ENCODE assay signal across 10 mouse cellular contexts in genomic region chr3:89456726-89457665, GRCm38 (mm10). TPM values are rescaled to one million over a fixed set of nuclear protein-coding genes. Genes with fewer than 3 reads are reported as not detected.
DNase-seq lines count a peak whose midpoint lies in the region; ATAC-seq and TF ChIP-seq lines count a peak whose summit lies in the region.
"Had no signal": no experiment of that assay in that cellular context is flagged by ENCODE, and none has a peak within 500 bp of the region (broad histone marks: within the 10 kb centered on the region; RNA-seq: fewer than 3 reads in every experiment).

No protein-coding gene starts in this region.

- 35% methylated on average over 10 of the region's 10 CpGs for WGBS in hindbrain, embryonic 10.5 days
- 36% methylated on average over 10 of the region's 10 CpGs for WGBS in hindbrain, embryonic 13.5 days
- WGBS in kidney, postnatal 0 days = 33% methylated on average over 10 of the region's 10 CpGs

- no peak for ATAC-seq in hindbrain, embryonic 13.5 days (ENCODE audit: low FRiP score)
- 0 out of 2 replicates have a peak, but pooled peaks have one; percentile 53 for ATAC-seq in kidney, postnatal 0 days (replicated peaks; ENCODE audit: low FRiP score, low read depth)

- no peaks in the 10 kb centered on the region for H3K27me3 ChIP-seq in hindbrain, embryonic 10.5 days (ENCODE audit: insufficient read depth, poor library complexity, severe bottlenecking)
- no peaks in the 10 kb centered on the region for H3K27me3 ChIP-seq in hindbrain, embryonic 13.5 days
- no peaks in the 10 kb centered on the region for H3K27me3 ChIP-seq in kidney, postnatal 0 days (ENCODE audit: insufficient read depth, low read length)
- H3K27me3 ChIP-seq in splenic B cell, adult 2 months (ENCODE audit: control insufficient read depth, insufficient read depth, low read length, poor library complexity, severe bottlenecking) = no peaks in the 10 kb centered on the region
- H3K27me3 ChIP-seq: embryonic facial prominence, embryonic 12.5 days had no signal

- H3K4me1 ChIP-seq in hindbrain, embryonic 10.5 days (replicated peaks) = peaks cover 46% of the 10 kb centered on the region
- H3K4me1 ChIP-seq in hindbrain, embryonic 13.5 days (replicated peaks) = peaks cover 32% of the 10 kb centered on the region
- H3K4me1 ChIP-seq in kidney, postnatal 0 days (replicated peaks; ENCODE audit: insufficient read depth, low read length) = peaks cover 8% of the 10 kb centered on the region

- peaks cover 8% of the 10 kb centered on the region; the same call in 1 of the 2 replicates for H3K36me3 ChIP-seq in hindbrain, embryonic 10.5 days
- peaks cover 8% of the 10 kb centered on the region for H3K36me3 ChIP-seq in hindbrain, embryonic 13.5 days
- H3K36me3 ChIP-seq in kidney, postnatal 0 days (ENCODE audit: insufficient read depth, low read length) = no peaks in the 10 kb centered on the region
- no peaks in the 10 kb centered on the region for H3K36me3 ChIP-seq in splenic B cell, adult 2 months (ENCODE audit: control insufficient read depth, insufficient read depth, low read length, poor library complexity, severe bottlenecking)

- peak overlapping the region; percentile 40; the same call in 1 of the 2 replicates for H3K27ac ChIP-seq in hindbrain, embryonic 10.5 days
- H3K27ac ChIP-seq in hindbrain, embryonic 13.5 days = no peak overlapping the region
- no peak overlapping the region for H3K27ac ChIP-seq in kidney, postnatal 0 days
- H3K27ac ChIP-seq: embryonic facial prominence, embryonic 12.5 days; macrophage had no signal

- DNase-seq in hindbrain, embryonic 10.5 days (ENCODE audit: low spot score) = peak; percentile 83
- DNase-seq in ES-CJ7 (ENCODE audit: low read depth, low spot score) = peak; percentile 92
- peak; percentile 50 to 67 for DNase-seq in cerebellum, adult 18-20 months
- DNase-seq in gastrocnemius, postnatal 10 days = peak; percentile 77
- DNase-seq in kidney, postnatal 0 days (ENCODE audit: low spot score) = peak; percentile 73
- peak; percentile 82 for DNase-seq in lung, postnatal 10 days
- DNase-seq in splenic B cell, adult 2 months (ENCODE audit: low read depth, low spot score) = peak; percentile 91

- no peak overlapping the region for H3K9ac ChIP-seq in hindbrain, embryonic 13.5 days
- no peak overlapping the region for H3K9ac ChIP-seq in kidney, postnatal 0 days (ENCODE audit: low read depth, low read length)
- H3K9ac ChIP-seq: embryonic facial prominence, embryonic 12.5 days had no signal

- H3K4me2 ChIP-seq in hindbrain, embryonic 13.5 days = no peak overlapping the region
- H3K4me2 ChIP-seq in kidney, postnatal 0 days (ENCODE audit: low read length) = no peak overlapping the region
- H3K4me2 ChIP-seq: embryonic facial prominence, embryonic 12.5 days had no signal

- no peaks in the 10 kb centered on the region for H3K9me3 ChIP-seq in hindbrain, embryonic 10.5 days
- no peaks in the 10 kb centered on the region for H3K9me3 ChIP-seq in hindbrain, embryonic 13.5 days
- H3K9me3 ChIP-seq in kidney, postnatal 0 days (replicated peaks; ENCODE audit: low read length) = no peaks in the 10 kb centered on the region
- H3K9me3 ChIP-seq: embryonic facial prominence, embryonic 12.5 days had no signal

- peak; percentile 82 for TF ChIP-seq CTCF in kidney, postnatal 0 days (IDR thresholded peaks at IDR 0.05; ENCODE audit: low read depth)

- no peak overlapping the region for H3K4me3 ChIP-seq in hindbrain, embryonic 10.5 days
- H3K4me3 ChIP-seq in hindbrain, embryonic 13.5 days = no peak overlapping the region
- no peak overlapping the region for H3K4me3 ChIP-seq in kidney, postnatal 0 days (replicated peaks; ENCODE audit: low read depth, low read length)
- H3K4me3 ChIP-seq: embryonic facial prominence, embryonic 12.5 days had no signal

RNA-seq across cellular contexts. Expression of gene Pmvk, which starts 2.7 kb away (rescaled TPM):
- 71.4 and 87.8 TPM in 2 replicates for polyA plus RNA-seq in hindbrain, embryonic 10.5 days (2016; fragmentation: Nextera tagmentation; extraction: Ambion mirVana)
- 101 and 105 TPM in 2 replicates for polyA plus RNA-seq in hindbrain, embryonic 13.5 days (2015; fragmentation: Nextera tagmentation; extraction: Ambion mirVana)
- 1 to 10 TPM; 9.8 to 9.9 TPM for total RNA-seq in gastrocnemius, postnatal 10 days (2021)
- polyA plus RNA-seq in kidney, postnatal 0 days (2015; fragmentation: Nextera tagmentation; extraction: Ambion mirVana) = 52.7 and 54.5 TPM in 2 replicates

RNA-seq across cellular contexts. Expression of gene Pbxip1, which starts 20.5 kb away (rescaled TPM):
- 21.1 and 21.6 TPM in 2 replicates for polyA plus RNA-seq in hindbrain, embryonic 10.5 days (2016; fragmentation: Nextera tagmentation; extraction: Ambion mirVana)
- polyA plus RNA-seq in hindbrain, embryonic 13.5 days (2015; fragmentation: Nextera tagmentation; extraction: Ambion mirVana) = 19.4 and 20.4 TPM in 2 replicates
- 100 to 1,000 TPM; 155 to 167 TPM for total RNA-seq in gastrocnemius, postnatal 10 days (2021)
- 65.2 and 67.1 TPM in 2 replicates for polyA plus RNA-seq in kidney, postnatal 0 days (2015; fragmentation: Nextera tagmentation; extraction: Ambion mirVana)

RNA-seq across cellular contexts. Expression of gene Pygo2, which starts 27.0 kb away (rescaled TPM):
- 46.0 and 50.4 TPM in 2 replicates for polyA plus RNA-seq in hindbrain, embryonic 10.5 days (2016; fragmentation: Nextera tagmentation; extraction: Ambion mirVana)
- polyA plus RNA-seq in hindbrain, embryonic 13.5 days (2015; fragmentation: Nextera tagmentation; extraction: Ambion mirVana) = 38.7 and 42.0 TPM in 2 replicates
- 10 to 100 TPM; 15.9 to 22.2 TPM for total RNA-seq in gastrocnemius, postnatal 10 days (2021)
- 29.2 and 30.3 TPM in 2 replicates for polyA plus RNA-seq in kidney, postnatal 0 days (2015; fragmentation: Nextera tagmentation; extraction: Ambion mirVana)

RNA-seq across cellular contexts. Expression of gene Shc1, which starts 38.8 kb away (rescaled TPM):
- 58.3 and 68.1 TPM in 2 replicates for polyA plus RNA-seq in hindbrain, embryonic 10.5 days (2016; fragmentation: Nextera tagmentation; extraction: Ambion mirVana)
- 24.3 and 24.4 TPM in 2 replicates for polyA plus RNA-seq in hindbrain, embryonic 13.5 days (2015; fragmentation: Nextera tagmentation; extraction: Ambion mirVana)
- 10 to 100 TPM; 50.0 to 57.8 TPM for total RNA-seq in gastrocnemius, postnatal 10 days (2021)
- 72.0 and 73.2 TPM in 2 replicates for polyA plus RNA-seq in kidney, postnatal 0 days (2015; fragmentation: Nextera tagmentation; extraction: Ambion mirVana)

RNA-seq across cellular contexts. Expression of gene Cks1b, which starts 38.8 kb away (rescaled TPM):
- polyA plus RNA-seq in hindbrain, embryonic 10.5 days (2016; fragmentation: Nextera tagmentation; extraction: Ambion mirVana) = 535 and 648 TPM in 2 replicates
- polyA plus RNA-seq in hindbrain, embryonic 13.5 days (2015; fragmentation: Nextera tagmentation; extraction: Ambion mirVana) = 116 and 121 TPM in 2 replicates
- total RNA-seq in gastrocnemius, postnatal 10 days (2021) = 10 to 100 TPM; 19.7 to 22.3 TPM
- polyA plus RNA-seq in kidney, postnatal 0 days (2015; fragmentation: Nextera tagmentation; extraction: Ambion mirVana) = 315 and 326 TPM in 2 replicates
